Mouse (Mus musculus): ENCODE data around the gene Dnm1.
A peak's percentile ranks its signal among the peaks of the same experiment; 100 is the strongest.

GRCm38 (mm10) chr2:32394973-32395372 lies 41.8 kb upstream of the Dnm1 start:
- TF ChIP-seq CTCF (IDR thresholded peaks at IDR 0.05; ENCODE audit: borderline replicate concordance, insufficient read depth, low read depth, low read length): peak; percentile 21; the same call in 1 of the 2 replicates
- no peak for TF ChIP-seq POLR2A (IDR thresholded peaks at IDR 0.05; ENCODE audit: borderline replicate concordance, insufficient read depth, low read length)

Data from cerebellum, adult 2 months (tissue).